Mouse (Mus musculus): ENCODE measurements around the gene Mta1.

- TF ChIP-seq POLR2A (IDR thresholded peaks at IDR 0.05; ENCODE audit: insufficient read length, low read depth) (peak; percentile 93), E2F4 (IDR thresholded peaks at IDR 0.05; ENCODE audit: insufficient read depth) (peak; percentile 12)
These were observed 42.0 kb downstream of the Mta1 start, which contains the start of gene Crip2 for GRCm38 (mm10) chr12:113139908-113140615.
